Mouse (Mus musculus) fat pad, adult 2 months (tissue): ENCODE measurements at regions not wholly inside any gene's neighbourhood (a gene's known extent, or its start where the extent isn't known, plus 50 kb on each side); places are given as distances from the start of the nearest gene placed in this dataset.

Experiments
- DNase-seq: peaks from one replicate; pipeline ENCODE4 v3.0.0-alpha.2; 2011; ENCODE audit warnings: low read depth, low spot score; ENCODE audit errors: extremely low read depth

DNA sequence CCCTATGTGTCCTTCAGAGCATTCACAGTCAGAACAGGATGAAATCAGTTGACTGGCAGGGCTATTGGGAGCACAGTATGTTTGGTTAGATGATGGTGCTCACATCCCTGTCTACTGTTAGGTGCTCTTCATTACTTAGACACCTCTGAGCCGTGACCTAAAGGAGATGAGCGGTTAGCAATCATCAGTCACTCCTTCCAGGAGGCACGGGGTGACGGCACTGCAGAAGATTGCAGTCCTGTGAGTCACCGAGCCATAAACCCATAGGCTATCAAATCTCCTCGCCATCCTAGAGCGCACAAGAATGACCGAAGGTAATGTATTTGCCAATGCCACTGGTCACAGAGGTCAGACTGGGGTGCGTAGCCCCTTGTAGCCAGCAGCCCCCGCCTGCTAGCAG is 176.8 kb upstream of the Arl4c start:
- DNase-seq, result no peak

DNA sequence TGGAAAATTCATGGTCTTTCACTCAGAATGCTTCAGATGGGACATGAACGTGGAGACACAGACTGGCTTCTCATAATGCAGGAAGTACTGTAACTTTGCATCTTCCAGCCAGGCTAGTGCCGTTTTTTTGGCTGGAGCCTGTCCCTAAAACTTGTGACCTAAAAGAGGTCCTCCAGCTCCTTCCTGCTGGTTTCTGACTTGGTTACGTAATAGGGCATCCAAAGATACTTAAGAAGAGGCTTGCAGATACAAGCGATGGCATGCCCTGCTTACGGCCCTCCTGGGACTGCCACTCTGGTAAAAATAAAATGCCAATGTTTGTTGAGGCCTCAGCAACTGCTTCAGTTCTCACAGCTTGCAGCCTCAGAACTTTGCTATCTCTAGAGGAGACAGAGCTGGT is 177.3 kb upstream of the Arl4c start:
- DNase-seq, result no peak

DNA sequence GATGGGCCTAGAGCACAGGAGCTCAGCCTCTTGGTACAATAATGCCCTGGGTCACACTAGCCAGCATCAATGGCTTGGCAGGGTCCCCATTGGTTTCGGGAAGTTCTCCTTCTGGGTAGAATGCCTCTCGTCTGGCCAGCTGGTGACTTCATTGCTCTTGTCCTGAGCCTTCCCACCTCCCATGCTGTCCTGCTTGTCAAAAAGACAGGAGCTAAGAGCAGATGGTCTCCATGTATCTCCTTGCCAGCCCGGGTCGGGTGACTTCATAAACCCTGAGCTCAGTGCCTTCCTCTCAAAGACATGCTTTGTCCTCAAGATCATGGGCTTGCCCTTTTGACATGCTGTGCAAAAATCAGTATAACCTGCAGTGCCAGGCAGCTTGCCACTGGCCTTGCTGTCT is 179.2 kb upstream of the Sh3bp4 start:
- no peak for DNase-seq

GRCm38 (mm10) chr1:88902426-88902825 is 167.8 kb upstream of the Sh3bp4 start:
- no peak for DNase-seq

DNA sequence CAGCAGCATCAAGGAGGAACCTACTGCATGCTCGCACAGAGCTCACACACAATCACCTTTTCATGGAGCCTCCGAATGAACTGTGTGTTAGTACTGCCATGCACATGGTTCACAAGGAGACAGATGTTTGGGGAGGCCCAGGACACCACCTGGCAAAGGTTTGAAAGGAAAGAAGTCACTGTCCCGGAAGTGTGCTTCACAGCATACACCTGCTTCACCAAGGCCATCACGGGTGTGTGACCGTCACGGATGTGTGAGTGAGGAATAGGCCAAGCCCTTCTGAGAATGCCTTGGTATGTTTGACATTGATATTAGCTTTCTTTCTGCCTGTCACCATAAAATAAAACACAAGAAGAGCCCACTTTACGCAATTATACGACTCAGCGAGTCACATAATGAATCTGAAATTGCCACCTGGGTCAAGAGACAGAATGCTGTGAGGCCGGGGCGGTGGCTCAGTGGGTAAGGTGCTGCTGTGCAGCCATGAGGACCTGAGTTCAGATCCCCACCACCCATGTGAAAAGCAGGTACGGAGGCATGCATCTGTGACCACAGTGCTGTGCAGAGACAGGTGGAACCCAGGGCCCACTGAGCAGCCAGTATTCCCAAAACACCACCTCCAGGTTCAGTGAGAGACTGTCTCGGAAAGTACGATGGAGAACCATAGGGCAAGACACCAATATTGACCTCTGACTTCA is 162.3 kb upstream of the Sh3bp4 start:
- no peak for DNase-seq

GRCm38 (mm10) chr1:88908683-88909082 is 161.5 kb upstream of the Sh3bp4 start:
- no peak for DNase-seq

- DNase-seq, result no peak
Measured at GRCm38 (mm10) chr1:88909314-88909713, 160.9 kb upstream of the Sh3bp4 start.

DNA sequence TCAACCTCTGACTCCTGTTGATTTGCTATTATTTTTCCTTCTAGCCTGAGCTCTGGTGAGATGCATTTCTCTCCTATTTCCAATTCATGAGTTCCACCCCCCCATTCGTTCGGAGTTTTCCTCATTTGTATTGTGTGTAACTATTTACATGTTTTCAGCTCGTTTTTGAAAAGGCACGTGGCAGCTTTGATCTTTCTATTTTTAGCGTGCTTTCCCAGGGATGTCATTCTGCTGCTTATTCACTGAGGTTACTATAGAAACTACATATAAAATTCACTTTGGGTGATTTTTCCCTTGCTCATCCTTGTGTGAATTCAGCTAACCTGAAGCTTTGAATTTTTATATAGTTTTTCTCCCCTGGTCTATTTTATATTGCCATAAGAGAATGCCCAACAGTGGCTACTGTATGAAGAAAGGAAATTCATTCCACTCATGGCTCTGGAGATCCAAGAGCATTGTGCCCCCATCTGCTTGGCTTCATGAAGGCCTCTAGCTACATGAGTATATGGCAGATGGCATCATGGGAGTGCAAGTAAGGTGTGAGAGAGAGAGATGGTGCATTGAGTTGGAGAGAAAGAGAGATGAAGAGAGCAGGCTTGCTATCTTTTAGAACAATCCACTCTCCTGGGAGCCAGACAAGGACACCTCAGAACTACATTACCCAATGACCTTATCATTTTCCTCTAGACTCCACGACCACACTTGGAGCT is 160.2 kb upstream of the Sh3bp4 start:
- DNase-seq, result no peak

DNA sequence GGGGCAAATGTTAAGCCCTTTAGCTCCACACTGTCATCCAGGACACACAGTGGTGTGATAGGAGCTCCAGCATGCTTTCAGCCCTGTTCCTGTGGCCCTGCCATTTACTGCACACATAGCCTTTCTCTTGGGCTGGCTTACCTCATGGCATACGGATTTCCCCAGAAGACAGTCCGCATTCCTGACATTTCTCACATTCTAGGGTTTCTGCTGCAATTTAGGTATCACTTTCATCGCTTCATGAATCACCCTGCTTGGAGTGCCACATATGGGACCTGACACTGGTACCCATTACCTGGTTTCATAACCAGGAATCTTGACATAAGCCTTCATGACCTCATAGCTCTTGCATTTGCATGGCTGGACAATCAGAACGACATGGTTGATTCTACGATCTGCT is 158.5 kb upstream of the Sh3bp4 start:
- DNase-seq, result no peak

GRCm38 (mm10) chr1:88916531-88917050 is 153.6 kb upstream of the Sh3bp4 start:
- no peak for DNase-seq

DNA sequence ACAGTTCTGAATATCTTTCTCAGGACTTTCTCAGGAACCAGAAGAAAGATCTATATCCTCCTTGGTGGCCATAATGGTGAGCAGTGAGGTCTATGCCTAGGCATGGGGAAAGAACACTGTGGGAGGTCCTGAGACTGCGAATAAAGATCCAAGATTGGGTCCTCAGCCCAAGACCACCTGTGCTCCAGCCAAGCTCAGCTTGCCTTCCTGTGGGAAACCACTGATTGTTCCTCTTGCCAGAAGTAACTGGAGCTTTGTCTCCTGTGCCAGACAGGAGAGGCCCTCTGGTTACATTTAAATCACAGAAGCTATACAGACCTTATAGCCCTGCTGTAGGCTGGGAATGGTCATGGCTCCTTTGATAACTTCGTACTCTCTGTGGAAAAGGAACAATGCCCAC is 148.8 kb upstream of the Sh3bp4 start:
- no peak for DNase-seq

- DNase-seq, result no peak
Measured at GRCm38 (mm10) chr1:88923791-88924581, 146.2 kb upstream of the Sh3bp4 start.

- no peak for DNase-seq
Measured at GRCm38 (mm10) chr1:88935191-88935590, 135.0 kb upstream of the Sh3bp4 start.

GRCm38 (mm10) chr1:88935779-88936178 is 134.4 kb upstream of the Sh3bp4 start:
- DNase-seq, result no peak

DNA sequence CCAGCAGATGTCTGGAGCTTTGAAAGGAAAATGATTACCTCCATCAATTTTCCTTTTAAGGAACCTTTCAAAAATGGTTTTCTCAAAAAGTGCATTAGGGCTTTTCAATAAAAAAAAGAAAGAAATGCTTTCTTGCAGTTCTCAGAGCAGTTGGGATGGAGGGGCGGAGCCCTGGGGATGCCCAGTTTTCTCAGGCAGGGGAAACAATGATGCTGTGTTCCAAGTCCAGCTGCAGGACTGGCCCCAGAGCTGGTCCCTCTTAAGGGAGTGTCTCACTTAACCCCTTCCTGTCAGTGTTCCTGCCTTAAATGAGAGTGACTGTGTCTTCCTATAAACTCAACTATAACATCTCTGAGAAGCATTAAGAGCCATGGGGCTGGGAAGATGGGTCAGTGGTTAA is 132.9 kb upstream of the Sh3bp4 start:
- no peak for DNase-seq

- DNase-seq, result no peak
Measured at GRCm38 (mm10) chr1:88938458-88938857, 131.8 kb upstream of the Sh3bp4 start.

DNA sequence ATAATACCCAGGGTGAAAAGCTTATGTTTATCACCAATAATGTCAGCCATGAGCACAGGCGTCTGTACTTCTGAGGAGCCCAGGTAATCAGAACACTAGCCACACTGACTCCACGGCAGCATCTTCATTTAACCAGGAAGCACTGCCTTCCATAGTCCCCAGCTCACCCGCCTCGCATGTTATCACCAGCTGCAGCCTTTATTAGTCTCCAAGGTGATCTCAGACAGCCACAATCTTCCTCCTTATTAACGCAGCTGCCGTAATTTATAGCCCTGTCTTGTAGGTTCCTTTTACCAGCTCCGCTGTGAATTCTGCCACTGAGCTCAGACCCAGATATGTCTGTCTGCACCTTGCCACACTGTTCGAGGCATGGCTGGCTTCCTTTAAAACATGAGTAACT is 127.2 kb upstream of the Sh3bp4 start:
- no peak for DNase-seq

DNA sequence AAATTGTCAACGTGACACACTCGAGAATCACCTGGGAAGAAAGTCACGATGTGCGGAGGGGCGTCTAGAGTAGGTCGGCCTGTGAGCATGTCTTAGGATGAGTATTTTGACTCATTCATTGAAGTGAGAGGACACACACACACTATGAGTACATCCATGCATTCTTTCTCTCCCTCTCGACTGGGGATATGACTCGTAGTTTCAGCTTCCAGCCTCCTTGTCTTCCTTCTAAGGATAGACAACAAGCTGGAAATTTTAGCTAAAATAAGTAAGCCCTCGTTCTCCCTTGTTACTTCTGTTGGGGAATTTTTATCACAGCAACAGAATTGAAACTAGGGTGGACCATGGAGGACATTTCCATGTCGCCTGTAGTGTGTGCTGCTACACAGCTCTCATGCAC is 124.3 kb upstream of the Sh3bp4 start:
- no peak for DNase-seq

DNA sequence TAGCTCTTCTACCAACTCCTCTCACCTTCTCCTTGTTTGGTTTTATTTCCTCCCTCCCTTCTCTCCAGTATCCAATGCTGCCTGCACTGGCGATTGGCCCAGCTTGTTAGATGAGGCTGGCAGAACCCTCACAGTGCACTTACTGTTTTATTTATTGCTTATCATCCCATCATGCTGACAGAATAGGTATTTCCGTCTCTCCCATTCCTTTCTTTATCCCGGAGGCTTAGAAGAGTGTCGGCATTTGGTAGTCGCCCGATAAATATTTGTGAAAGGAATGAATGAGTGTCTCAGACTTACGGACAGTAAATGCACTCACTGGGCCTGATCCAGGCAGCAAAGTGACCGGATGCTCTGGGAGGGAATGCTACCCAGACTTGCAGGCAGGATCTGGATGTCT is 123.8 kb upstream of the Sh3bp4 start:
- DNase-seq, result no peak

DNA sequence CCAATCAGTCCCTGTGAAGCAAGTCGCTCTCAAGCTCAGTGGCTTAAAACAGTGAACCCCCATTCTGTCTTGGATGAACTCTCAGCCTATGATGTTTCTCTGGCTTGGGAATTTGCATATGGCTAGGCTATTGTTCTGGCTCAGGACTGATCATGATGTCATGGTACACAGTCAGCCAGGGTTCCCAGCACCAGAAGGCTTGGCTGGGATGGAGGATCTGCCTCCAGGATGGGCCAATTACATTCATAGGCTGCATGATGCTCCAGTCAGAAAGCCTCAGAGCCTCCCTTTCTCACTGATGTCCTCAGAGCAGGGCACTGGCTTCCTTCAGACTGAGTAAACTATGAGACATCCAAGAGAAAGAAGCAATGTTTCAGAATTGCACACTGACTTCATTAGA is 120.3 kb upstream of the Sh3bp4 start:
- DNase-seq, result no peak

- DNase-seq, result no peak
Measured at GRCm38 (mm10) chr1:88953516-88953915, 116.7 kb upstream of the Sh3bp4 start.

DNA sequence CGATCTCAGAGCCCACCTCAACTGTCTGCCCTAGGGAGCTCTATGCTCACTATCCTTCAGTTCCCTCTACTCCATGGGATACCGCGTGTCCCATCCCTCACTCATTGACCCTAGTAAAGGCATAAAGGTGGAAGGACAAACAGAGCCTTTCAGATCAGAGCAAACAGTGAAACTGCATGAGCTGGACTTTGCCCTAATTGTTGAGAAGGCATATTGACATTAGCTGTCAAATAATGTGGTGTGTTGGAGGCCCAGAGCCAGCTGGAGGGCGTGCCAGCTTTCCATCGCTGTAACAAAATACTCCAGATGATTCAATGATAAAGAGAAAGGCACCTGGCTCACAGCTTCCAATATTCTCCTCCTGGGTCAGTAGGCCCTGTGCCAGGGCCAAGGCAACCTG is 115.4 kb upstream of the Sh3bp4 start:
- DNase-seq, result no peak
